Mouse (Mus musculus) lung, adult 2 months (tissue): ENCODE data around the gene Rims3.

Experiments used
- CTCF ChIP-seq: fragments of 200-500 bp; IDR thresholded peaks from 2 replicates; pipeline ENCODE4 v1.5.1; 2011; ENCODE audit warnings: mild to moderate bottlenecking, low read length, control low read depth; ENCODE audit not compliant: insufficient read depth
- POLR2A ChIP-seq: fragments of 200-500 bp; IDR thresholded peaks from 2 replicates; pipeline ENCODE4 v1.6.1; 2011; ENCODE audit warnings: low read depth, mild to moderate bottlenecking, control low read depth, low read length, borderline replicate concordance; ENCODE audit errors: extremely low read depth

DNA sequence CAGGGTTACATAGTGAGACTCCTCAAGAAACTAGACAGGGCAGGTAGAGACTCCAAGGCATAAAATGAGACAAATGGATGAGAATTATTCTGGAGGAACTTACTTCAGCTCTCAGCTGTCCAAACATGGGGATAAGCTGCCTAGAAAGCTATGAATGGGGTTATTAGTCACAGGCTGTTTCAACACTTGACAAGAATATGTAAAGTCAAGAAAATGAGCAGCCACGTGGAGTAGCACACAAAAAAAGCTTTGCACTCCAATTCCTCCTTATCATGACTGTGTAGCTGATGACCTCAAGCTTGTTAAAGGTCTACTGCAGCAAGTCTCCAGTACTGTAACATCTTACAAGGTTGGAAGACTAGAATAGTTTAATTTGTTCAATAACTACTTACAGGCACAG lies 35.3 kb upstream of the Rims3 start:
- TF ChIP-seq CTCF (no peak), POLR2A (no peak)
